Mouse (Mus musculus) left cerebral cortex, adult 2 months (tissue): ENCODE measurements around the gene Tbxas1. TPM values are rescaled to one million over a fixed set of nuclear protein-coding genes. Genes with fewer than 3 reads are reported as not detected.

ENCODE experiments used
- DNase-seq, 2 experiments: peaks; one replicate each; pipeline ENCODE4 v3.0.0; 2021 to 2022; ENCODE audit warnings: low spot score in 2 of 2, mixed read lengths in 1 of 2; ENCODE audit errors: extremely low spot score in 1 of 2
- H3K27ac ChIP-seq: fragments of 200-600 bp; 2 replicates; pipeline ENCODE4 v1.8.1; 2022
- H3K4me3 ChIP-seq: fragments of 200-600 bp; 2 replicates; pipeline ENCODE4 v1.8.1; 2022
- CTCF ChIP-seq: fragments of 200-600 bp; IDR thresholded peaks from 2 replicates; pipeline ENCODE4 v1.8.1; 2022; ENCODE audit warnings: antibody characterized with exemption, mild to moderate bottlenecking, moderate library complexity
- intact Hi-C: fragments of 180-260 bp; cut with DNase I; formaldehyde crosslinking; loops from one replicate; pipeline ENCODE4 v1.15.1; 2025
- total RNA-seq, 2 experiments: library from RNA; stranded (reverse); gene quantifications; 2 replicates each; pipeline ENCODE4 v1.2.3; 2021

Tbxas1 gene
- total RNA-seq, 2 experiments from 2014 or later: 2.2 to 2.6 TPM

DNA sequence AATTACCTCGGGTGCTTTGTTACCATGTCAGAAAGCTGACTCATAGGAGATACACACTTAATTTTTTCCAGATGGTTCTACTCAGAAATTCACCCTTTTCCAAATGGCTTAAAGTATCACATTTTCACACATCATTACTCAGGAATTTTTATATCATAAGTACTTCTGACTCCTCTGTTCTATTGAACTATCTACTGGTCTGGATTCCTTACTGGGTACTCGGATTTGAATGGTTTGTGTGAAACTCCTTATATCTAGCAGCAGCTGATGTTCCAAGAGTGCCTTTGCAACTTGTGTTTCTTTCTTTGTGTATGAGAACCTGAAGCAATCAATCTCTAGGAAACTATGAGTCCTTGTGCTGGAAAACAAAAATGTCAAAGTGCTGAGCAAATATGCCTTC lies 81.4 kb downstream of the Tbxas1 start:
- no peak for DNase-seq
- Histone ChIP-seq H3K27ac (no peak overlapping the region), H3K4me3 (no peak overlapping the region)
- intact Hi-C loops: loop anchor here (5.0 kb wide), 1 partner anchor 111 kb away; no protein-coding TSS in a partner anchor
- TF ChIP-seq CTCF: no peak

DNA sequence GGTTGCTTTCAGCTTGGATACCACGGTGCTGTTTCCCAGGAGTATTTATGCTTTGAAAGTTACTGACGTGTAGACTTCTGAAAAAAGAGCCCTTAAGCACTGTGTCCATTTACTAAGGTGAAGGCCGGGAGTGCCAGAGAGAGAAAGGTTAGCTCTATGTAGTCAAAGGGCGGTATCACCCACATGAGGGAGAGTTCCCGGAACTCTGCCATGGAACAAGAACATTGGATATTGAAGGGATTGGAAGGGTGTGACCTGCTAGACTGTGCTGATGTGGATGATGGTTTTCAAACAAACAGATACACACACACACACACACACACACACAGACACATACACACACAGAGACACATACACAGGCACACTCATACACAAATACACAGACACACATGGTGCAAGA lies 82.0 kb downstream of the Tbxas1 start:
- no peak overlapping the region for H3K4me3 ChIP-seq
- no peak for TF ChIP-seq CTCF
- no peak for DNase-seq
- H3K27ac ChIP-seq: no peak overlapping the region
- intact Hi-C loops: loop anchor here (5.0 kb wide), 1 partner anchor 110 kb away; no protein-coding TSS in a partner anchor

DNA sequence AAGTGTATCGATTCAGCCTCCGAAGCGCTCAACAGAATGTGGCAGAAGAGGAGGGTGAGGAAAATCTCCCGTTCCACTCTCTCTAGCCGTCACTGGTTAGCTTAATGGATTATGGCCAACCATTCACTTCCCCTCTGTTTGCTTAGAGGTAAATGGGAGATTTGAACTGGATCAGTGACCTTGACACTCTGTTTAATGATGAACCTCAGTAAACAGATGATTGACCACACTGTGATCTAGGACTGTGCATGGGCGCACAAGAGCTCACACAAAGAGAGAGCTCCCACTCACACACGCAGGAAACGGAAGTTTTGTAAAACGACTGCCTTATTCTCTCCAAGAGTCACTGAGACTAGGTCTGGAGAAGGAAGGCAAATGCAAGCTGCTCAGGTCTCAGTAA lies 84.3 kb downstream of the Tbxas1 start:
- no peak for DNase-seq
- Histone ChIP-seq H3K27ac (no peak overlapping the region), H3K4me3 (no peak overlapping the region)
- no peak for TF ChIP-seq CTCF
- intact Hi-C loops: loop anchor here (5.0 kb wide), 1 partner anchor 108 kb away; no protein-coding TSS in a partner anchor

DNA sequence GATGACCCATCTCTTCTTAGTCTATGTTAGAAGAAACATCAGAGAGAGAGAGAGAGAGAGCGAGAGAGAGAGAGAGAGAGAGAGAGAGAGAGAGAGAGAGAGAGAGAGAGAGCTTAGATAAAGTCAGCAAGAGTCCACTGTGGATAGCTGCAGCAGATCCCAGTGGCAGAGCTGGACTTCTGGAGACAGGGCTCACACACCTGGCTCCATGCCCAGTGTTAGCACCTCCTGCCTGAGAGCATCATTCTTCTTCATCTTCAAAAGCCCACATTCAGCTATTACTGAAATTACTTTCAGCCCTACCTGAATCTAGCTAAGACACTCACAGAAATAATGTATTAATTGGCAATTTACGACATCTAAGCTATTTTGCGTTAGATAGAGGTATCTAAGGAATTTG lies 85.2 kb downstream of the Tbxas1 start:
- TF ChIP-seq CTCF: no peak
- Histone ChIP-seq H3K4me3 (no peak overlapping the region), H3K27ac (no peak overlapping the region)
- intact Hi-C loops: no loop called here
- no peak for DNase-seq

DNA sequence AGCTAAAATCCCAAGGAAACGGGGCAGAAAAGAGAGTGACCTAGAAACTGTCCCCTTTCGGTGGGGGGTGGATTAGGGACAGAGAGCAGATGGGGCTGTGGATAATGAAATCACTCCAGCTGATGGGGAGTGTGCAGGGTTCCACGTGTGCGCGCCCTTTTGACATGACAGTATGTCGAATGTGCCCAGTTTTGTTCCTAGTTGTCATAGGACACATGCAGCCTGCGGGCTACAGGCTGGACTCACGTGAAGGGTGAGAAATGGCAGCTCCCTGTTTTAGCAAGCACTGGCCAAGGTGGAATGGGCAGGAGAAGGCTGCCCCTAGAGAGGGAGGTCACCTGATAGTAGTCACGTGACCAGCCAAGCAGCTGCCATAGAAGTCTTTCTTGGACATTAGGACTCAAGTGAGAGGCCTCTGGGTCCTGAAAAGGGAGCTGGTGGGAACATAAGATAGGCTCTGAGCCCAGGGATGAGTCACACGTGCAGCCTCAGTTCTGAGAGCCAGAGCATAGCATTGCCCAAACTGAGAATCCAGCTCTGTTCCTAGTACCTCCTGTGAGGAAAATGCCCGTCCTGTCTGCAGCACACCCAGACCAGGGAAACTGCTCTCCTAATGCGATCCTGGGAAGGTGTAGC lies 85.7 kb downstream of the Tbxas1 start:
- Histone ChIP-seq H3K4me3 (no peak overlapping the region), H3K27ac (peak overlapping the region; percentile 50; the same call in 1 of the 2 replicates)
- DNase-seq: peak in 1 of 2 experiments; percentile 29
- intact Hi-C loops: no loop called here
- TF ChIP-seq CTCF: no peak

DNA sequence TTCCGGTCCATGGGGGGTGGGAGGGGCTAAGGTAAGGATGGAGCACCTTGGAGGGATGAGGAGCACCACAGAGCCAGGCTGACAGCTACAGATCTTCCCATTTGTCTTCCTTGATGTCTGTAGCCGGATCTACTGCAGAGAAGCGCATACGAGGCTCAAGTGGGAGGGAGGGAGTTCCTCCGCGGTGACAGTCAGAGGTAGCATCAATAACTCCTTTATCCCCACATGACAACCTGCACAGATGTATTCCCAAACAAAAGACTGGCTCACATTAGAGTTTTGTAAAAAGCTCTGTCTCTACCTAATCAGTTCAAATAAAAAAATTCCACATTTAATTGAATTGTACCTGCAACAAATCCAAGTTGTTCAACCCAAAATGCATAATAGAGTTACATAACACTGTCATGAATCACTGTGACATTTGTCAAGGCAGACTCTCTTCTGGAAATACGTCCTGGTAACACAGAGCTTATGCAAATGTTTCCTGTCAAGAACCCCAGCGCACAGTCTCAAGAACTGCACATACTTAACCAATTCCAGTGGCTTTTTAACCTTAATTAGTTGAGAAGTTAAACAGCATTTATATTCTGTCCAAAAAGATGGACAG lies 86.3 kb downstream of the Tbxas1 start:
- no peak for TF ChIP-seq CTCF
- no peak overlapping the region for H3K4me3 ChIP-seq
- peak overlapping the region; percentile 50; the same call in 1 of the 2 replicates for H3K27ac ChIP-seq
- DNase-seq: no peak
- intact Hi-C loops: no loop called here

DNA sequence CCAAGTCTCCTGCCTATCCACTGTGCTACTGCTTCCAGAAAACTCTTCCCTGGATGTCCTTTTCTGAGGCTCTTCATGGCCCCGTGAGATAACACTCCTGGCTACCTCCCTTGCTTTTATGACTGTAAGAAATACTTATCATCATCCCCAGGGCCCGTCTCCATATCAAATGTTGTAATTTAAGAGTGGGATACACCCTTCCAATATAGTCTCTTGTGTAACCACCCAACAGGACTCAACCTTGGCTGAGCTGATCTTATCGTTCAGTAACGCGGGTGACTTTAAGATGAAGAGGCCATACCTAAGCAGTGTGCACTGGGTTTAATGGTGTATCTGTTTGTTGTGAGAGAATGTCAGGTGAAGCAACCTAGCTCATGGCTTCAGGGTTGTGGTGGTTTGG lies 91.6 kb downstream of the Tbxas1 start:
- H3K27ac ChIP-seq: no peak overlapping the region
- H3K4me3 ChIP-seq: no peak overlapping the region
- intact Hi-C loops: no loop called here
- no peak for TF ChIP-seq CTCF
- no peak for DNase-seq

DNA sequence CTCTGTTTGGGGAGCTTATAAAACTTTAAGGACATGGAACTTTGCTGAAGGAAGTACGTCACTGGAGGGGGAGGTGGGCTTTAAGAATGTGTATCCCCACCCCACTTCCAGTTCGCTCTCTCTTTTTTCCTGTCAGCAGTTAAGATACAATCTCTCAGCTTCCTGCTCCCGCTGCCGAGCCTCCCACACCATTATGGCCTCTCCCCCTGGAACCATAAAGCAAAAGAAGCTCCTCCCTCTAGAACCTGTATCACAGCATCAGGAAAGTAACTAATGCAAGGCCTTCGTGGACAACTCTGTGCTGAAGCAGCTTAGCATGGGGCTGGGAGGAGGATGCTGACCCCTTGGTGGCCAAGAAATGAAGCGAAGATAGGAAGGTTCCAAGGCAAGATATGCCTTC lies 92.1 kb downstream of the Tbxas1 start:
- DNase-seq: no peak
- H3K27ac ChIP-seq: no peak overlapping the region
- TF ChIP-seq CTCF: no peak
- intact Hi-C loops: no loop called here
- H3K4me3 ChIP-seq: no peak overlapping the region

DNA sequence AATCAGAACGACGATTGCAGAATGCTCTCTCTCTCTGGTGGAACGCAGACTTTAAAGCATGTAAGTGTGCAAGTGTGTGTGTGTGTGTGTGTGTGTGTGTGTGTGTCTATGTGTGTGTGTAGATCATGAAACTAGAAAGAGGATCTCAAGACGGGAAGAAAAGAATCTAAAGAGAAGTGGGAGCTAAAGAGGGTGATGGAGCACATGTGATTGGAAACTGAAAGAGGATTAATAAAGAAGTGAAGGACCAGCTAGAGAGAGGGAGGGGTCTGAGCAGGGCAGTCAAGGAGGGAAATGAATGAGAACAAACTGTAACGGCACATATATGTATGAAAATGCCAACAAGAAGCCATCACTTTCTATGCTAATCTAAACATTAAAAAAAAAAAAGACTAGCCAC lies 92.8 kb downstream of the Tbxas1 start:
- Histone ChIP-seq H3K27ac (no peak overlapping the region), H3K4me3 (no peak overlapping the region)

DNA sequence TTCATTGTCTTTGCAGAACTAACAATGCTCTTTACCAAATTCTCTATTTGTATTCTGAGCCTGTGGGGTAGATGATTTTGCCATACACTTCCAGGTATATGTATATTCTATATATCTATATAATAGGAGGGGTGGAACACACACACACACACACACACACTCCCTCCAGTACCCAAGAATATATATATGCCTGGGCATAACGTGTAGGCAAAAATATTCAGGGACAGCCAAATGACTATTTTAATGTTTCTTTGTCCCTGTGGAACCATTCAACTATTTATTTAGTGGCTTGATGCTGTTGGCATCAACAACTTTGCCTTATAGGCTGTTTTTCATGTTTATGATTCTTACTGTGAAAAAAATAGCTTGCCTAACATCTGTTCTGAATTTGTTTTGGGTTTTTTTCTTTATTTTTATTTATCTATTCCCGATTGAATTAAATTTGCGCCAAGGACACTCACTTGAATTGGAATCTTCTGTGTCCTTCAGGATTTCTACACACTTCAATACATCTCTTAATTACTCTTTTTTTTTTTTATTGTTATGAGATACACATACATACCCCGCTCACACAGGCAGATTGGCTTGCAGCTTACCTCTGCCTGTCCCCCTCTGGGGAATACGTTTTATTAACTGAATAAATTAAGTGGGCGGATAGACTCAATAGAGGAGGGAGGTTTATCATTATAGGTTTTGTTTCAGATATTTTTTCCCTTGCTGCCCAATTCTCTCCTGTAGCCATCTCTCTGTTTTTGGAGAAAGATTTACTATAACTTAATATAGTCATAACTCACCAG lies 94.9 kb downstream of the Tbxas1 start:
- no peak for TF ChIP-seq CTCF
- Histone ChIP-seq H3K27ac (no peak overlapping the region), H3K4me3 (no peak overlapping the region)
- intact Hi-C loops: no loop called here
- DNase-seq: no peak

More for the DNA sequence above, 92.8 kb downstream of the Tbxas1 start:
- no peak for DNase-seq
- TF ChIP-seq CTCF: no peak
- intact Hi-C loops: no loop called here

DNA sequence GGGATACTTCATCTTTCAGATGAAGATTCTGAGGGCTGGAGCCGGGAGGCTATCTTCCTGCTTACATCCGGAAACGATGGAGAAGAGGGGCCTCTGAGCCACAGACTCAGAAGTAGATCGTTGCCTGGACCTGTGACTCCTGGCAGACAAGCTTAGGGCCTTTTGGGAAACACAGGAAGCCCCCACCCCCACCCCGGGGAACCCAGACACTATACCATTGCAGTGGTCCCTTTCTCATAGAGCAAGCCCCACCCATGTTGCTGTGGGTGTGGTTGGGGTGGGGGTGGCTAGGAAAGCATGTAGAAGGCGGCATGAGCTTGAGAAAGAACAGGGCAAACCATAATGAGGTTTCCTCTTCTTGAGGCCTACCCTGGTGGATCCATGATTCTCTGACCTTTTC lies 95.6 kb downstream of the Tbxas1 start:
- no peak for DNase-seq
- intact Hi-C loops: no loop called here
- Histone ChIP-seq H3K27ac (no peak overlapping the region), H3K4me3 (no peak overlapping the region)
- no peak for TF ChIP-seq CTCF

DNA sequence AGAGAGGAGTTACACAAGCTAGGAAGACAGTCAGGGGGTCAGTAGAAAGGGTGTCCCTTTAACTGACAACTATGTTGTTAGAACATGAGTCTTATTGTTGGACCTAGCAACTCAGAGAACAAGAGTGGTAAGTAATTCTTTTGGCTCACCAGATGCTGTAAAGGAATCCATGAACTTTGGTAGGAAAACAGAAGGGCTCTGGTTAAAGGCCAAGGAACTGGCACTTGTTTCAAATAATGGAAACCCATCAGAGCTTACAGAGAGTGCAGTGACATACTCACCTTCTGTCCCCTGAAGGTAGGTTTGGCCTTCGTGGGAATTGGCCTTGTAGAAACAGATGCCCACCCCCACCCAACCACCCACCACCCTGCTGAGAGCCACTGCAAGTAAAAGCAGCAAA lies 97.6 kb downstream of the Tbxas1 start:
- no peak for DNase-seq
- intact Hi-C loops: no loop called here
- no peak for TF ChIP-seq CTCF
- Histone ChIP-seq H3K27ac (no peak overlapping the region), H3K4me3 (no peak overlapping the region)
